Mouse (Mus musculus): ENCODE measurements around the gene Arhgap24.

Gene Arhgap24

DNA sequence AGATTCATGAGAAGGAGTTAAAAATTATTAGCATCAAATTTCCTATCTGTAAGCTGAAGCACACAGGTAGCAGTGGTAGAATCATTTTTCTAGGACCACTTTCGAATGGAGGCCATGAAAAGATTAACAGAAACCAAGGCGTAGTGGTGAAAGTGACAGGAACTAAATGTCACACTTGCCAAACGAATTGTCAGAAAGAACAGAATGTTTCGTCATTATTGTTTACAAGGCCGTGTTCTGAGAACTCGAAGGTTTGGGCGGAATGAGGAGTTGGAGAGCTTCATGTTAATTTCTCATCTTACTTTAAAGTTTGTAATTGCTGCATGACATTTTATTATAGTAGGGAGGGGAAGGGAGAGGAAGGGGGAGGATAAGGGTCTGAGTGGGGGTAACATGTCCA, 162.2 kb downstream of the Arhgap24 start:
- no peak for TF ChIP-seq POU5F1 (IDR thresholded peaks at IDR 0.05; ENCODE audit: borderline replicate concordance, low read length)
- TF ChIP-seq NANOG (IDR thresholded peaks at IDR 0.05; ENCODE audit: borderline replicate concordance, low read length): no peak
- no peak for TF ChIP-seq CTCF (conservative IDR thresholded peaks at IDR 0.05; ENCODE audit: low read length)
- H3K4me3 ChIP-seq (replicated peaks; ENCODE audit: low read length): no peak overlapping the region

DNA sequence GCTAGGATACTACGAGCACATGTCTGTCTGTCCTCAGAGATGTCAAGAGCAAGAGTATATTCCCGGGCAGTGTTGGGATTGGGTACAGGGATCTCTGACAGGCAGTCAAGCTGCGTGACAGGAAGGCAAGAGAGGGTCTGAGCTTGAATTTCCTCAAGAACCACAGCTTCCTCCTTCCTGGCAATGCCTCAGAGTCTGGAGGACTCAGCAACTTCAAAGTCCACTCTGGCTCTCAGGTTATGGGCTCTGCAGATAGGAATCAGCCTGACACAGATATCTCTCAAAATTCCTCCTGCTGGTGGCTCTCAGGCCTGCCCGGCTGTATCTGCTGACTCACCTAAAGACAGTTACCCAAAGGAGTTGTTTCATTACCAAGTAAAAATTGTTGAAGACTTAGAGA, 162.6 kb downstream of the Arhgap24 start:
- no peaks in the 10 kb centered on the region for H3K27me3 ChIP-seq (ENCODE audit: insufficient read depth, low read length)
- H3K4me3 ChIP-seq (replicated peaks; ENCODE audit: low read length): no peak overlapping the region
- no peaks in the 10 kb centered on the region for H3K9me3 ChIP-seq (ENCODE audit: low read length)
- no peak for TF ChIP-seq POU5F1 (IDR thresholded peaks at IDR 0.05; ENCODE audit: borderline replicate concordance, low read length)
- TF ChIP-seq NANOG (IDR thresholded peaks at IDR 0.05; ENCODE audit: borderline replicate concordance, low read length): no peak
- TF ChIP-seq CTCF (conservative IDR thresholded peaks at IDR 0.05; ENCODE audit: low read length): no peak
- no peaks in the 10 kb centered on the region for H3K36me3 ChIP-seq (ENCODE audit: insufficient read depth, low read length)
- H3K4me1 ChIP-seq (replicated peaks; ENCODE audit: low read depth, low read length): no peaks in the 10 kb centered on the region

More for the DNA sequence above, 162.2 kb downstream of the Arhgap24 start:
- Histone ChIP-seq H3K9me3 (ENCODE audit: low read length) (no peaks in the 10 kb centered on the region), H3K27me3 (ENCODE audit: insufficient read depth, low read length) (no peaks in the 10 kb centered on the region), H3K4me1 (replicated peaks; ENCODE audit: low read depth, low read length) (no peaks in the 10 kb centered on the region), H3K36me3 (ENCODE audit: insufficient read depth, low read length) (no peaks in the 10 kb centered on the region)

DNA sequence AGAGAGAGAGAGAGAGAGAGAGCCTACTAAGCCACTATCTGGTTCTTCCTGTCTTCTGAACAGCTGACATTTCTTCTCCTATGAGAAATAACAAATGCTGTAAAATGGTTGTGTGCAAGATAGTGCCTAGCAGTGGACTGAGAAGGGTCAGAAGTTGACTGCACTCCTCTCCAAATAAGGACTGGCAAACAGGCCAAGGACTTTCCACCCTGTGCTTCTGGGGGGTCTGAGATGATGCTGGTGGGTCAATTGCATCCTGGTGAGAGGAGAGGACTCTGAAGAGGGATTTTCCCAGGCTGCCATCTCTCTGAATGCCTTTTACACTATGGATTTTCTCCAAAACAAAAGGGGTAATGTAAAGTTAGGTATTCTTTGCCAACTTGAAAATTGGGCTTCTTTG, 177.9 kb downstream of the Arhgap24 start:
- Histone ChIP-seq H3K9me3 (ENCODE audit: low read length) (no peaks in the 10 kb centered on the region), H3K36me3 (ENCODE audit: insufficient read depth, low read length) (no peaks in the 10 kb centered on the region), H3K4me3 (replicated peaks; ENCODE audit: low read length) (no peak overlapping the region), H3K4me1 (replicated peaks; ENCODE audit: low read depth, low read length) (no peaks in the 10 kb centered on the region), H3K27me3 (ENCODE audit: insufficient read depth, low read length) (no peaks in the 10 kb centered on the region)
- TF ChIP-seq POU5F1 (IDR thresholded peaks at IDR 0.05; ENCODE audit: borderline replicate concordance, low read length) (no peak), CTCF (conservative IDR thresholded peaks at IDR 0.05; ENCODE audit: low read length) (no peak), NANOG (IDR thresholded peaks at IDR 0.05; ENCODE audit: borderline replicate concordance, low read length) (no peak)

DNA sequence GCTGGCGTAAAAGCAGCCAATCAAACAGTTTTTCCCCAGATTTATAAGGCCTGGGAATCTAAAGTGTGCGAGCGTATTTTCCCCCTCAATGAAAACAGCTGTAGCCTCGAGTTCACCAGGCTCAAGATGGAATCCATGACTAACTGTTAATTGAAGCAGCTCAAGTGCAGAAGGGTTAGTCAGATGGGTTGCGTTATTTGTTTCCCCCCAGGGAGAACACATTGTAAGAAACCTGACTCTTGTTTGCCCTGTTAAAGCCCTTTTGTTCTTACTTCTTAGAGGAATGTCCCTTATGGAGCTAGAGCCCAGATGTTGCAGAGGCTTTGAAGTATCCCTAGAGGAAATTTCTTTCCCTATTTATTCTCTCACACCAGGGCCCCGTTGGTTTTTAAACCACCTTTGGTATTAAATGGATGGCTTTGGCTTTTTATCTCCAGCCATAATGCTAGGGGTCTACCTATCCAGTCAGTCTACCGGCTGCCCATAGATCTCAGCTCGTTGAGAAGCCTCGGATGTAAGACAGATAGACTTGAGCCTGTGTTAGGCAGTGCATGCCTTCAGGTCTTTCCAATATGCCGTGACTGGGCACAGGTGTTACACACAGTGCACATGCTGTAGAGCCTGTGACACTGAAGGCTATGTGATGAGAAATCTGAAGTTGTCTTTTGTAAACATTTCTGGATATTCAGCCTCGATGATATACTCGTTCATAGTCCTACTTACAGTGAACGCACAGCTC, 184.0 kb downstream of the Arhgap24 start:
- TF ChIP-seq NANOG (IDR thresholded peaks at IDR 0.05; ENCODE audit: borderline replicate concordance, low read length) (no peak), POU5F1 (IDR thresholded peaks at IDR 0.05; ENCODE audit: borderline replicate concordance, low read length) (no peak), CTCF (conservative IDR thresholded peaks at IDR 0.05; ENCODE audit: low read length) (no peak)
- no peaks in the 10 kb centered on the region for H3K4me1 ChIP-seq (replicated peaks; ENCODE audit: low read depth, low read length)
- no peaks in the 10 kb centered on the region for H3K36me3 ChIP-seq (ENCODE audit: insufficient read depth, low read length)
- no peaks in the 10 kb centered on the region for H3K9me3 ChIP-seq (ENCODE audit: low read length)
- H3K4me3 ChIP-seq (replicated peaks; ENCODE audit: low read length): no peak overlapping the region
- no peaks in the 10 kb centered on the region for H3K27me3 ChIP-seq (ENCODE audit: insufficient read depth, low read length)

DNA sequence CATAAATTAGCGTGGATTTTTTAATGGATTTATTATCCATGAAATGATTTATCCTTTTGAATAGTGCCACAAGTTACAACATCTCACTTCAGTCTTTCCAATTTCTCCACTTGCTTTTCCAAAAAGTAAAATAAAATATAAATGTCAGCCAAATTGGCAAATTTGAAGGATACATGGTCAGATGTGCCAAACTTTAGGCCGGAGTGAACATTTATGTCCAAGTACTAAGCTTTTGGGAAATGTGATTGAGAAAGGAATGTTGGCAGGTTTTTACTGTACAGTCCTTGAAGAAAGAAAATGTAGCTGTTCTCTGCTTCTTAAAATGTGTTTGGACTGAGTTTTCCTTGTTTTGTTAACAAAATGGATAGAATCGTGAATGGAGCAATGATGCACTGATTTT, 185.7 kb downstream of the Arhgap24 start:
- no peak overlapping the region for H3K4me3 ChIP-seq (replicated peaks; ENCODE audit: low read length)
- TF ChIP-seq NANOG (IDR thresholded peaks at IDR 0.05; ENCODE audit: borderline replicate concordance, low read length): no peak
- TF ChIP-seq POU5F1 (IDR thresholded peaks at IDR 0.05; ENCODE audit: borderline replicate concordance, low read length): no peak
- TF ChIP-seq CTCF (conservative IDR thresholded peaks at IDR 0.05; ENCODE audit: low read length): no peak
- no peaks in the 10 kb centered on the region for H3K4me1 ChIP-seq (replicated peaks; ENCODE audit: low read depth, low read length)
- H3K36me3 ChIP-seq (ENCODE audit: insufficient read depth, low read length): no peaks in the 10 kb centered on the region
- no peaks in the 10 kb centered on the region for H3K27me3 ChIP-seq (ENCODE audit: insufficient read depth, low read length)
- H3K9me3 ChIP-seq (ENCODE audit: low read length): peaks cover 2% of the 10 kb centered on the region

DNA sequence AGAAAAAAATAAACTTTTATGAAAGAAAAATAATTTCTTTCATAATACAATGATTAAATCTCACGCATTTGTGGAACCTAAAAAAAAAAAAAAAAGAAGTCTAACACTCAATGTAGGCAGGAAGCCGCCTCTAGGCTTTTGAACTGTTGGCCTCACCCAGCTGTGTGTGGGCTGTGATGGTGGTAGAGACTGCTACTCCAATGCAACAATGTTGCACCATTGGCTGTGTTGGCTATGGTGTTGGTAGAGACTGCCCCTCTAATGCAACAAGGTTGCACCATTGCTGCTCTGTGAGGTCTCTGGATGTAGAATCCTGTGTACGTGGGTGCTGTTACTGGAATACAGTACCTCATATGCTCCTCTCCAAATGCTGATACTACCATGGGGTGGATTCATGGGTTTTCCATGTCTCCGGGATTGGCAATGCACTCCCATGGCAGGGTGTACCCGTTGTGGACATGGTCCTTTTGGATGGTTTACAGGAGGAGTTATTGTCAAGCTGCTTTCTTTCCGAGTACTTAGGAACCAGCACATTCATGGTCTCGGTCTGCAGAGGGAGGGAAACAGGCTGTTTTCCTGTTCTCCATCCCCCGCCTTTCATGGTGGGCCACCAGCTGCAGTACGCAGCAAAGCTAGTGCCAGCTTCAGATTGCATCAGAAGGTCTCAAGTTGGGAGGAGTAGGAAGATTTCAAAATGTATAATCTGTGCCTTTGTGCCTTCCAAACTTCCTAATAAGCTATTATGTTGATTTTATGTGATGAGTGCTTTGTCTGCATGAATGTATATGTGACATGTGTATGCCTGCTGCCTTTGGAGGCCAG, 186.8 kb downstream of the Arhgap24 start:
- TF ChIP-seq NANOG (IDR thresholded peaks at IDR 0.05; ENCODE audit: borderline replicate concordance, low read length) (no peak), POU5F1 (IDR thresholded peaks at IDR 0.05; ENCODE audit: borderline replicate concordance, low read length) (no peak), CTCF (conservative IDR thresholded peaks at IDR 0.05; ENCODE audit: low read length) (no peak)

DNA sequence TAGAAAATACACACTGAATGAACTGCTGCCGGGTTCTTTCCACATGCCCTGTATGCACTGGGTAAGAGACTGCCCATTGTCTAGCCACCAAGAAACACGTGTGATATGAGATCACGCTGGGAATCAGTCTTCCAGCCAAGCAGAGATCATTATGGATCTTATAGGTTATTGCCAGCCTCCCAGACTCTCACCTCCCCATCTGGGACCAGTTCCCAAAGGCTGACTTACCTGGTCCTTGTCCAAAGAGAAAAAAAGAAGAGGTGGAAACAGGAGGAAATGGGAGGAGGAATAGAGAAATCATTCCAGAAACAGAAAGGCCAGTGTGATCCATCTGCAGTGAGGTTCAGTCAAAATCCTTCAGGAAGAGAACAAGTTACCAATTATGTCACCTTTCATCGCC, 189.0 kb downstream of the Arhgap24 start:
- TF ChIP-seq NANOG (IDR thresholded peaks at IDR 0.05; ENCODE audit: borderline replicate concordance, low read length) (no peak), CTCF (conservative IDR thresholded peaks at IDR 0.05; ENCODE audit: low read length) (no peak), POU5F1 (IDR thresholded peaks at IDR 0.05; ENCODE audit: borderline replicate concordance, low read length) (no peak)
- Histone ChIP-seq H3K4me1 (replicated peaks; ENCODE audit: low read depth, low read length) (no peaks in the 10 kb centered on the region), H3K4me3 (replicated peaks; ENCODE audit: low read length) (no peak overlapping the region)

More for the DNA sequence above, 186.8 kb downstream of the Arhgap24 start:
- Histone ChIP-seq H3K9me3 (ENCODE audit: low read length) (peaks cover 8% of the 10 kb centered on the region), H3K27me3 (ENCODE audit: insufficient read depth, low read length) (no peaks in the 10 kb centered on the region), H3K36me3 (ENCODE audit: insufficient read depth, low read length) (no peaks in the 10 kb centered on the region), H3K4me3 (replicated peaks; ENCODE audit: low read length) (no peak overlapping the region), H3K4me1 (replicated peaks; ENCODE audit: low read depth, low read length) (no peaks in the 10 kb centered on the region)

DNA sequence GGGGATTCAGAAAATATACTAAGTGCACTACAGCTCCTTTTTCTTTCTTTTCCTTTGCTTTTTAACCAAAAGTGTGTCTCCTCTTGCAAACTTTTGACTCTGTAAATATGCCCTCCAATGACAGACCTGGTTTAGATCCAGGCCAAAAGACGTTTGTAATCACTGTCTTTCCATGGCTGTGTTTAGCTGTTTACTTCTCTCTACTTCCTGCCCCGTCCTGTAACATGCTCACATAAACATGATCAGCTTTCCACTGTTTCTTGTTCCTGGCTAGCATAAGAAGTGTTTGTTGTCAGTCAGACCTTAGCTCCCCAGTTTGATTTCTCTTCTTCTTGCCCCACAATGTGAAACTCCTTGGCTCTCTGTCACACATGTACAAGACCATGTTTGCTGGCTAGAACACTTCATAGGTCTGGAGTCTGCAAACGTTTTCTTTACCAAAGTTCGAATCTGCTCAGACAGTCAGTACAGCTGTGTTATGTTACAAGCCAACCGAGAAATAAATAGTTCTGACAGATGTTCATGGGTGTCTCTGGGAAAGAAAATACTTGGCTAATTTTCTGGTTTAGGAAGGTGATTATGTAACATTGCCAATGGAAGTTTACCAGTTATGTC, 189.6 kb downstream of the Arhgap24 start:
- H3K4me3 ChIP-seq (replicated peaks; ENCODE audit: low read length): no peak overlapping the region

More for the DNA sequence above, 189.0 kb downstream of the Arhgap24 start:
- Histone ChIP-seq H3K27me3 (ENCODE audit: insufficient read depth, low read length) (no peaks in the 10 kb centered on the region), H3K36me3 (ENCODE audit: insufficient read depth, low read length) (no peaks in the 10 kb centered on the region), H3K9me3 (ENCODE audit: low read length) (peaks cover 8% of the 10 kb centered on the region)

More for the DNA sequence above, 189.6 kb downstream of the Arhgap24 start:
- H3K4me1 ChIP-seq (replicated peaks; ENCODE audit: low read depth, low read length): no peaks in the 10 kb centered on the region
- no peaks in the 10 kb centered on the region for H3K36me3 ChIP-seq (ENCODE audit: insufficient read depth, low read length)
- H3K27me3 ChIP-seq (ENCODE audit: insufficient read depth, low read length): no peaks in the 10 kb centered on the region
- TF ChIP-seq POU5F1 (IDR thresholded peaks at IDR 0.05; ENCODE audit: borderline replicate concordance, low read length) (no peak), CTCF (conservative IDR thresholded peaks at IDR 0.05; ENCODE audit: low read length) (no peak), NANOG (IDR thresholded peaks at IDR 0.05; ENCODE audit: borderline replicate concordance, low read length) (no peak)
- peaks cover 8% of the 10 kb centered on the region for H3K9me3 ChIP-seq (ENCODE audit: low read length)

Data from E14TG2a.4 (cell line).